Mouse (Mus musculus): ENCODE results near the gene Per1. TPM values are rescaled to one million over a fixed set of nuclear protein-coding genes. Genes with fewer than 3 reads are reported as not detected.

Gene Per1
- polyA plus RNA-seq, 1 experiment, result 16.3 TPM

- no peak for TF ChIP-seq CTCF (IDR thresholded peaks at IDR 0.05; ENCODE audit: borderline replicate concordance, extremely low read depth, insufficient read depth, insufficient read length)
- no peak for TF ChIP-seq POLR2A (IDR thresholded peaks at IDR 0.05; ENCODE audit: borderline replicate concordance, extremely low read depth, insufficient read depth, insufficient read length, poor library complexity, severe bottlenecking)
- no peak for DNase-seq (ENCODE audit: low read depth)
Measured at GRCm38 (mm10) chr11:69075764-69076479, 19.1 kb upstream of the Per1 start.

- DNase-seq (ENCODE audit: low read depth), result peak; percentile 32
- TF ChIP-seq POLR2A (IDR thresholded peaks at IDR 0.05; ENCODE audit: borderline replicate concordance, extremely low read depth, insufficient read depth, insufficient read length, poor library complexity, severe bottlenecking) (no peak), CTCF (IDR thresholded peaks at IDR 0.05; ENCODE audit: borderline replicate concordance, extremely low read depth, insufficient read depth, insufficient read length) (no peak)
Measured at GRCm38 (mm10) chr11:69076572-69076971, 18.4 kb upstream of the Per1 start.

GRCm38 (mm10) chr11:69077316-69077715 is 17.7 kb upstream of the Per1 start:
- TF ChIP-seq CTCF (IDR thresholded peaks at IDR 0.05; ENCODE audit: borderline replicate concordance, extremely low read depth, insufficient read depth, insufficient read length), result no peak
- no peak for TF ChIP-seq POLR2A (IDR thresholded peaks at IDR 0.05; ENCODE audit: borderline replicate concordance, extremely low read depth, insufficient read depth, insufficient read length, poor library complexity, severe bottlenecking)
- no peak for DNase-seq (ENCODE audit: low read depth)

- TF ChIP-seq CTCF (IDR thresholded peaks at IDR 0.05; ENCODE audit: borderline replicate concordance, extremely low read depth, insufficient read depth, insufficient read length), result no peak
- TF ChIP-seq POLR2A (IDR thresholded peaks at IDR 0.05; ENCODE audit: borderline replicate concordance, extremely low read depth, insufficient read depth, insufficient read length, poor library complexity, severe bottlenecking), result no peak
- no peak for DNase-seq (ENCODE audit: low read depth)
Measured at GRCm38 (mm10) chr11:69078041-69078440, 17.0 kb upstream of the Per1 start.

GRCm38 (mm10) chr11:69078805-69079438 is 16.1 kb upstream of the Per1 start:
- no peak for DNase-seq (ENCODE audit: low read depth)

GRCm38 (mm10) chr11:69080102-69080854 is 14.7 kb upstream of the Per1 start:
- TF ChIP-seq POLR2A (IDR thresholded peaks at IDR 0.05; ENCODE audit: borderline replicate concordance, extremely low read depth, insufficient read depth, insufficient read length, poor library complexity, severe bottlenecking), result no peak
- no peak for TF ChIP-seq CTCF (IDR thresholded peaks at IDR 0.05; ENCODE audit: borderline replicate concordance, extremely low read depth, insufficient read depth, insufficient read length)
- no peak for DNase-seq (ENCODE audit: low read depth)

More at GRCm38 (mm10) chr11:69078805-69079438, 16.1 kb upstream of the Per1 start:
- no peak for TF ChIP-seq POLR2A (IDR thresholded peaks at IDR 0.05; ENCODE audit: borderline replicate concordance, extremely low read depth, insufficient read depth, insufficient read length, poor library complexity, severe bottlenecking)
- TF ChIP-seq CTCF (IDR thresholded peaks at IDR 0.05; ENCODE audit: borderline replicate concordance, extremely low read depth, insufficient read depth, insufficient read length), result no peak

GRCm38 (mm10) chr11:69080855-69081222 is 14.2 kb upstream of the Per1 start:
- TF ChIP-seq POLR2A (IDR thresholded peaks at IDR 0.05; ENCODE audit: borderline replicate concordance, extremely low read depth, insufficient read depth, insufficient read length, poor library complexity, severe bottlenecking), result no peak
- TF ChIP-seq CTCF (IDR thresholded peaks at IDR 0.05; ENCODE audit: borderline replicate concordance, extremely low read depth, insufficient read depth, insufficient read length), result no peak
- DNase-seq (ENCODE audit: low read depth), result no peak

- DNase-seq (ENCODE audit: low read depth), result no peak
- no peak for TF ChIP-seq CTCF (IDR thresholded peaks at IDR 0.05; ENCODE audit: borderline replicate concordance, extremely low read depth, insufficient read depth, insufficient read length)
- no peak for TF ChIP-seq POLR2A (IDR thresholded peaks at IDR 0.05; ENCODE audit: borderline replicate concordance, extremely low read depth, insufficient read depth, insufficient read length, poor library complexity, severe bottlenecking)
Measured at GRCm38 (mm10) chr11:69081613-69082012, 13.4 kb upstream of the Per1 start.

- TF ChIP-seq POLR2A (IDR thresholded peaks at IDR 0.05; ENCODE audit: borderline replicate concordance, extremely low read depth, insufficient read depth, insufficient read length, poor library complexity, severe bottlenecking) (no peak), CTCF (IDR thresholded peaks at IDR 0.05; ENCODE audit: borderline replicate concordance, extremely low read depth, insufficient read depth, insufficient read length) (no peak)
- no peak for DNase-seq (ENCODE audit: low read depth)
Measured at GRCm38 (mm10) chr11:69085608-69086007, 9.4 kb upstream of the Per1 start.

- TF ChIP-seq CTCF (IDR thresholded peaks at IDR 0.05; ENCODE audit: borderline replicate concordance, extremely low read depth, insufficient read depth, insufficient read length) (no peak), POLR2A (IDR thresholded peaks at IDR 0.05; ENCODE audit: borderline replicate concordance, extremely low read depth, insufficient read depth, insufficient read length, poor library complexity, severe bottlenecking) (no peak)
Measured at GRCm38 (mm10) chr11:69086390-69086789, 8.6 kb upstream of the Per1 start.

GRCm38 (mm10) chr11:69087082-69087481 is 7.9 kb upstream of the Per1 start:
- TF ChIP-seq POLR2A (IDR thresholded peaks at IDR 0.05; ENCODE audit: borderline replicate concordance, extremely low read depth, insufficient read depth, insufficient read length, poor library complexity, severe bottlenecking) (no peak), CTCF (IDR thresholded peaks at IDR 0.05; ENCODE audit: borderline replicate concordance, extremely low read depth, insufficient read depth, insufficient read length) (no peak)
- peak; percentile 4 for DNase-seq (ENCODE audit: low read depth)

More at GRCm38 (mm10) chr11:69086390-69086789, 8.6 kb upstream of the Per1 start:
- no peak for DNase-seq (ENCODE audit: low read depth)

Measured in brain, embryonic 14.5 days (tissue).